Mouse (Mus musculus) MEL (cell line): ENCODE data around the gene Nobox.

Experiments
- CTCF ChIP-seq, 3 experiments: IDR thresholded peaks in 2 of 3; conservative IDR thresholded peaks in 1 of 3; 2 replicates each; pipeline ENCODE4 v1.5.1; 2011 to 2012; ENCODE audit warnings: low read length in 3 of 3, low read depth in 2 of 3, mild to moderate bottlenecking in 2 of 3, improper control_type of control experiment in 1 of 3, inconsistent platforms in 1 of 3, mixed read lengths in 1 of 3, moderate library complexity in 1 of 3; ENCODE audit not compliant: control insufficient read depth in 1 of 3, insufficient read depth in 1 of 3, poor library complexity in 1 of 3, severe bottlenecking in 1 of 3
- RAD21 ChIP-seq: IDR thresholded peaks from 2 replicates; pipeline ENCODE4 v1.6.1; 2011; ENCODE audit warnings: mild to moderate bottlenecking, low read depth, low read length, improper control_type of control experiment
- ZMIZ1 ChIP-seq: IDR thresholded peaks from 2 replicates; pipeline ENCODE4 v1.6.1; 2012; ENCODE audit warnings: low read depth, mild to moderate bottlenecking, inconsistent platforms, low read length, improper control_type of control experiment, moderate library complexity

- TF ChIP-seq ZMIZ1 = no peak
- no peak for TF ChIP-seq RAD21
- no peak for TF ChIP-seq CTCF (IDR thresholded peaks at IDR 0.05 in 2 of 3, conservative IDR thresholded peaks at IDR 0.05 in 1 of 3; ENCODE audit: control insufficient read depth in 1 of 3, insufficient read depth in 1 of 3, low read depth in 2 of 3, low read length in 3 of 3, poor library complexity in 1 of 3, severe bottlenecking in 1 of 3)
These were observed 16.2 kb downstream of the Nobox start for GRCm38 (mm10) chr6:43293175-43293574.
